Mouse (Mus musculus): ENCODE measurements around the gene Mvk. TPM values are rescaled to one million over a fixed set of nuclear protein-coding genes. Genes with fewer than 3 reads are reported as not detected.

Mvk gene
- total and polyA plus RNA-seq, 3 experiments: 33.5 to 37.7 TPM; not detected in 1

GRCm38 (mm10) chr5:114485685-114486084 is 41.6 kb downstream of the Mvk start:
- Histone ChIP-seq H3K27me3 (ENCODE audit: control insufficient read depth in 1 of 2, insufficient read depth in 2 of 2, low read length in 2 of 2) (no peaks in the 10 kb centered on the region), H3K79me2 (ENCODE audit: control insufficient read depth, insufficient read depth, low read length, poor library complexity) (peaks cover 15% of the 10 kb centered on the region), H3K4me3 (ENCODE audit: control insufficient read depth in 1 of 2, insufficient read depth in 1 of 2, low read depth in 2 of 2, low read length in 2 of 2) (peak overlapping the region; percentile 81 to 82), H3K9me3 (replicated peaks; ENCODE audit: insufficient read depth, low read length) (no peaks in the 10 kb centered on the region), H3K9ac (ENCODE audit: control insufficient read depth, low read depth, low read length, poor library complexity, severe bottlenecking) (peak overlapping the region; percentile 82), H3K36me3 (ENCODE audit: control insufficient read depth in 1 of 2, insufficient read depth in 2 of 2, low read length in 2 of 2) (peaks cover 0 to 6% of the 10 kb centered on the region in 2 experiments; a peak in 2 of 4 replicates), H3K27ac (ENCODE audit: control insufficient read depth, low read depth, low read length) (peak overlapping the region; percentile 83), H3K4me1 (ENCODE audit: control insufficient read depth in 1 of 2, insufficient read depth in 2 of 2, low read length in 2 of 2) (peaks cover 0 to 24% of the 10 kb centered on the region in 2 experiments; a peak in 2 of 4 replicates)
- DNase-seq (ENCODE audit: low read depth, low spot score): peak; percentile 98
- TF ChIP-seq USF1 (IDR thresholded peaks at IDR 0.05; ENCODE audit: low read depth, low read length): peak; percentile 98
- no peak for TF ChIP-seq ZNF384 (IDR thresholded peaks at IDR 0.05; ENCODE audit: low read depth, low read length)
- peak; percentile 93 for TF ChIP-seq TBP (IDR thresholded peaks at IDR 0.05; ENCODE audit: low read depth, low read length)
- no peak for TF ChIP-seq ZC3H11A (IDR thresholded peaks at IDR 0.05; ENCODE audit: low read depth, low read length)
- TF ChIP-seq MAX (IDR thresholded peaks at IDR 0.05; ENCODE audit: low read length): peak; percentile 100
- TF ChIP-seq JUND (IDR thresholded peaks at IDR 0.05; ENCODE audit: low read depth, low read length): no peak
- no peak for TF ChIP-seq POLR2AphosphoS5 (IDR thresholded peaks at IDR 0.05; ENCODE audit: borderline replicate concordance, low read depth, low read length)
- no peak for TF ChIP-seq TCF12 (IDR thresholded peaks at IDR 0.05; ENCODE audit: low read depth, low read length)
- TF ChIP-seq EP300 (IDR thresholded peaks at IDR 0.05; ENCODE audit: low read depth in 1 of 2, low read length in 2 of 2): no peak
- no peak; the same call in 1 of the 2 replicates for TF ChIP-seq TAL1 (IDR thresholded peaks at IDR 0.05; ENCODE audit: low read length)
- peak; percentile 98 for TF ChIP-seq MYC (IDR thresholded peaks at IDR 0.05; ENCODE audit: low read depth, low read length)
- no peak for TF ChIP-seq MYB (IDR thresholded peaks at IDR 0.05; ENCODE audit: low read depth, low read length)
- TF ChIP-seq SIN3A (IDR thresholded peaks at IDR 0.05; ENCODE audit: low read length): peak; percentile 93
- TF ChIP-seq GATA1 (IDR thresholded peaks at IDR 0.05; ENCODE audit: low read depth, low read length): peak; percentile 94
- TF ChIP-seq SMC3 (IDR thresholded peaks at IDR 0.05; ENCODE audit: low read depth, low read length): no peak
- no peak for TF ChIP-seq UBTF (IDR thresholded peaks at IDR 0.05; ENCODE audit: borderline replicate concordance, insufficient read depth, low read depth, low read length)
- TF ChIP-seq CHD1 (IDR thresholded peaks at IDR 0.05; ENCODE audit: low read depth, low read length): no peak
- no peak for TF ChIP-seq ETS1 (IDR thresholded peaks at IDR 0.05; ENCODE audit: low read depth, low read length)
- TF ChIP-seq RAD21 (IDR thresholded peaks at IDR 0.05; ENCODE audit: low read depth, low read length): no peak
- no peak for TF ChIP-seq E2F4 (IDR thresholded peaks at IDR 0.05; ENCODE audit: borderline replicate concordance, low read depth, low read length)
- no peak for TF ChIP-seq MAFK (IDR thresholded peaks at IDR 0.05; ENCODE audit: borderline replicate concordance, low read depth, low read length)
- no peak for TF ChIP-seq ZKSCAN1 (IDR thresholded peaks at IDR 0.05; ENCODE audit: low read depth, low read length)
- peak; percentile 79 to 99 for TF ChIP-seq POLR2A (IDR thresholded peaks at IDR 0.05; ENCODE audit: control insufficient read depth in 1 of 2, insufficient read depth in 1 of 2, low read depth in 1 of 2, low read length in 2 of 2, poor library complexity in 1 of 2)
- 0 out of 2 replicates have a peak, but pooled peaks have one; percentile 41 for TF ChIP-seq RCOR1 (IDR thresholded peaks at IDR 0.05; ENCODE audit: low read depth, low read length)
- TF ChIP-seq KAT2A (conservative IDR thresholded peaks at IDR 0.05; ENCODE audit: low read depth, low read length): no peak; the same call in 1 of the 2 replicates
- TF ChIP-seq CTCF (IDR thresholded peaks at IDR 0.05 in 2 of 3, conservative IDR thresholded peaks at IDR 0.05 in 1 of 3; ENCODE audit: control insufficient read depth in 1 of 3, insufficient read depth in 1 of 3, low read depth in 2 of 3, low read length in 3 of 3, poor library complexity in 1 of 3, severe bottlenecking in 1 of 3): no peak
- TF ChIP-seq GABPA (IDR thresholded peaks at IDR 0.05; ENCODE audit: low read depth, low read length): no peak
- peak; percentile 85 for TF ChIP-seq HCFC1 (IDR thresholded peaks at IDR 0.05; ENCODE audit: low read depth, low read length)
- peak; percentile 57 to 89; a peak in 3 of 4 replicates for TF ChIP-seq USF2 (IDR thresholded peaks at IDR 0.05; ENCODE audit: borderline replicate concordance in 1 of 2, insufficient read depth in 1 of 2, low read depth in 1 of 2, low read length in 2 of 2)
- peak; percentile 95 for TF ChIP-seq ELF1 (IDR thresholded peaks at IDR 0.05; ENCODE audit: low read depth, low read length)
- TF ChIP-seq POLR2AphosphoS2 (IDR thresholded peaks at IDR 0.05; ENCODE audit: low read length): peak; percentile 96
- TF ChIP-seq NRF1 (IDR thresholded peaks at IDR 0.05; ENCODE audit: insufficient read depth, low read depth, low read length, poor library complexity, severe bottlenecking): peak; percentile 98
- TF ChIP-seq NELFE (IDR thresholded peaks at IDR 0.05; ENCODE audit: low read depth, low read length): peak; percentile 94
- no peak for TF ChIP-seq MAZ (IDR thresholded peaks at IDR 0.05; ENCODE audit: low read depth, low read length)
- peak; percentile 84 for TF ChIP-seq MXI1 (IDR thresholded peaks at IDR 0.05; ENCODE audit: low read depth, low read length)
- no peak for TF ChIP-seq MEF2A (IDR thresholded peaks at IDR 0.05; ENCODE audit: extremely low read depth, insufficient replicate concordance, low read depth, low read length, poor library complexity, severe bottlenecking)
- TF ChIP-seq BHLHE40 (IDR thresholded peaks at IDR 0.05; ENCODE audit: borderline replicate concordance, low read depth, low read length): no peak
- peak; percentile 84 for TF ChIP-seq ZMIZ1 (IDR thresholded peaks at IDR 0.05; ENCODE audit: low read depth, low read length)

Data from MEL (cell line).